Mouse (Mus musculus) liver, embryonic 15.5 days (tissue): ENCODE measurements around the gene Dvl2. TPM values are rescaled to one million over a fixed set of nuclear protein-coding genes. Genes with fewer than 3 reads are reported as not detected.
A peak's percentile ranks its signal among the peaks of the same experiment; 100 is the strongest.

Source experiments
- ATAC-seq: fragments of 200-750 bp; cut with Nextera tagmentation; 2 replicates; pipeline ENCODE4 v1.8.0; 2017; ENCODE audit warnings: moderate number of reproducible peaks, mild to moderate bottlenecking, moderate library complexity; ENCODE audit not compliant: insufficient read depth
- H3K27ac ChIP-seq: fragments of 300-500 bp; sonication (generic); replicated peaks from 2 replicates; pipeline ENCODE4 v1.5.1; 2015; ENCODE audit warnings: mild to moderate bottlenecking, inconsistent platforms
- H3K27me3 ChIP-seq: fragments of 300-500 bp; sonication (generic); 2 replicates; pipeline ENCODE4 v1.6.1; 2015; ENCODE audit warnings: mild to moderate bottlenecking, inconsistent platforms
- H3K36me3 ChIP-seq: fragments of 300-500 bp; sonication (generic); replicated peaks from 2 replicates; pipeline ENCODE4 v1.6.1; 2015; ENCODE audit warnings: moderate library complexity, mild to moderate bottlenecking, inconsistent platforms
- H3K4me1 ChIP-seq: fragments of 300-500 bp; sonication (generic); replicated peaks from 2 replicates; pipeline ENCODE4 v1.6.1; 2015; ENCODE audit warnings: inconsistent platforms
- H3K4me2 ChIP-seq: fragments of 300-500 bp; sonication (generic); 2 replicates; pipeline ENCODE4 v1.6.1; 2015; ENCODE audit warnings: moderate library complexity, mild to moderate bottlenecking, inconsistent platforms
- H3K4me3 ChIP-seq: fragments of 300-500 bp; sonication (generic); replicated peaks from 2 replicates; pipeline ENCODE4 v1.5.1; 2015; ENCODE audit warnings: mild to moderate bottlenecking, inconsistent platforms
- H3K9ac ChIP-seq: fragments of 300-500 bp; sonication (generic); 2 replicates; pipeline ENCODE4 v1.6.1; 2015; ENCODE audit warnings: moderate library complexity, mild to moderate bottlenecking, inconsistent platforms
- H3K9me3 ChIP-seq: fragments of 300-500 bp; sonication (generic); replicated peaks from 2 replicates; pipeline ENCODE4 v1.6.1; 2016; ENCODE audit warnings: inconsistent platforms
- WGBS: fragments of 180-500 bp; shearing (Covaris S2); methylation state at CpG from one replicate; pipeline ENCODE4 v1.1.7; 2015; ENCODE audit warnings: mixed read lengths; ENCODE audit not compliant: insufficient replicate concordance; 5-methylcytosine and 5-hydroxymethylcytosine counted together
- polyA plus RNA-seq: library from polyadenylated mRNA; unstranded; fragments of >200 nt; fragmentation: Nextera tagmentation; extraction: Ambion mirVana; gene quantifications from 2 replicates; pipeline ENCODE4 v1.2.1, GENCODE M21; 2015

Gene Dvl2
- polyA plus RNA-seq, 1 experiment from 2014 or later: 5.5 TPM

DNA sequence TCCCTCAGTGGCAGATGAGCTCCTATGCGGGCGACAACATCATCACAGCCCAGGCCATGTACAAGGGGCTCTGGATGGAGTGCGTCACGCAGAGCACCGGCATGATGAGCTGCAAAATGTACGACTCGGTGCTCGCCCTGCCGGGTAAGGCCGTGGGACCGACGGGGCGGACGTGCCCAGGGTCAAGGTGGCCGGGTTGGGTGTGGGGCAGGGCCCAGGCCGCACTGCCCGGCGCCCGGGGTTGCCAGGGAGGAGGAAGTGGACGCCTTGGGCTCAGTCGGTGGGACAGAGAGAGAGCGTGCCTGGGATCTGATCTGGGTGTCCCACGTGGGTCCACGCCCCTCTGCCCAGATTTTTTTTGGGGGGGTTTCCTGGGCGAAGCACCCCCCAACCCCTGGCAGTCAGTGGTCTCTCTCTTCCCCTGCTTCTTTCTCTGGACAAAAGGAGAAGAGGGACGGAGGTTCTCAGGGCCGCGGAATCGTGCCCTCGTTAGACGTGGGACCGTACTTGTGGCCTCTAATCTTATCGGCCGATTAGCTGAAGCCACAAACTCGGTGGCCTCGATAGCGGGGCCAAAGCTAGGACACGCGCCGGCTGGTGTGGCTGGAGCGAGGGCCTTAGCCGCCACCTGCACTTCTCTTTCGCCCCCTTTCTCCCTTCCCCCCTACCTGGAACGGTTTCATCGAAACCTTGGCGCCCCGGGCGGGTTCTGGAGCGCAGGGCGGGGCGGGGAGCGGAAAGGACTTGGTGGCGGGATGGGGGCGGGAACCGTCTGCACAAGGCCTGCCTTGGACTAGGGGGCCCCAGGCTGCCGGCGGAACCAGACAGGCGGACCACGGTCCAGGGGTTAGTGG lies 34.2 kb upstream of the Dvl2 start:
- under 1% methylated on average over 58 of the region's 59 CpGs for WGBS
- H3K27ac ChIP-seq: no peak overlapping the region
- H3K4me1 ChIP-seq: peaks cover 29% of the 10 kb centered on the region
- H3K4me3 ChIP-seq: peak overlapping the region; percentile 47
- H3K9me3 ChIP-seq: no peaks in the 10 kb centered on the region
- peak overlapping the region; percentile 27; the same call in 1 of the 2 replicates for H3K9ac ChIP-seq
- peaks cover 28% of the 10 kb centered on the region for H3K36me3 ChIP-seq
- ATAC-seq: peak; percentile 43; the same call in 1 of the 2 replicates
- H3K27me3 ChIP-seq: peaks cover 72% of the 10 kb centered on the region
- peak overlapping the region; percentile 74 for H3K4me2 ChIP-seq

DNA sequence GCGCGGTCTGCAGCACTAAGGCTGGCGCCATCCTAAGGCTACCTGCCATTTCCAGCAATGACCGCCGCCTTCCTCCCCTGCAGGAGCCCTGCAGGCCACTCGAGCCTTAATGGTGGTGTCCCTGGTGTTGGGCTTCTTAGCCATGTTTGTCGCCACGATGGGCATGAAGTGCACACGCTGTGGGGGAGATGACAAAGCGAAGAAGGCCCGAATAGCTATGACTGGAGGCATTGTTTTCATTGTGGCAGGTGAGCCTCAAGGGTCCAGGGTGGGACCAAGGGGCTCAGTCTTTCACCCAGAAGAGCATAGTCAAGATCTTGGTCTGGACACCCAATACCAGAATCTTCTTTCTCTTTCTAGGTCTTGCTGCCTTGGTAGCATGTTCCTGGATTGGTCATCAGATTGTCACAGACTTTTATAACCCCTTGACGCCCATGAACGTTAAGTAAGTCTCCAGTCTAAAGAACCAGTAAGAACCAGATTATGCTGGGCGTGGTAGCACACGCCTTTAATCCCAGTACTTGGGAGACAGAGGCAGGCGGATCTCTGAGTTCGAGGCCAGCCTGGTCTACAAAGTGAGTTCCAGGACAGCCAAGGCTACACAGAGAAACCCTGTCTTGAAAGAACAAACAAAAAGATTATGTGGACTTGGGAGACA lies 33.4 kb upstream of the Dvl2 start:
- WGBS: 23% methylated on average over 17 of the region's 17 CpGs
- Histone ChIP-seq H3K36me3 (peaks cover 35% of the 10 kb centered on the region), H3K4me1 (peaks cover 29% of the 10 kb centered on the region), H3K9me3 (no peaks in the 10 kb centered on the region), H3K9ac (no peak overlapping the region), H3K27me3 (peaks cover 64% of the 10 kb centered on the region), H3K4me3 (peak overlapping the region; percentile 47), H3K27ac (no peak overlapping the region), H3K4me2 (peak overlapping the region; percentile 74)
- no peak for ATAC-seq

DNA sequence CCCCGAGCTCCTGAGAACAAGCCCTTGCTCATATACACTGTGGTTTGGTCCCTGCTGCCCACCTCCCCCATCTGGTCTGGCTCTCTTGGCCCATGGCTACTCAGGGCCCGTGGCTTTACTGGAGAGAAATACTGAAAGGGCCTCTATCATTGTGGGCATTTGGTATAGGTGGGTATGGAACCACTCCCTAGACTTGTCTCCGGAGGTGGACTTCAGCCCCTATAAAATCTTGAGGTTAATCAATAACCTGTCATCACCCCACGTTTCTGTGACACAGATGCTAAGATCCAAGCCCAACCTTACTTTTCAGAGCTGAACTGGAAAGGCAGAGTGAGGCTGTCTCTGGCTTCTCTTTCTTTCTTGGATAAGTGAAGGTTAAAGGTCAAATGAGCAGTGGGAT lies 31.6 kb upstream of the Dvl2 start:
- Histone ChIP-seq H3K36me3 (peaks cover 51% of the 10 kb centered on the region), H3K27ac (no peak overlapping the region), H3K9me3 (no peaks in the 10 kb centered on the region), H3K27me3 (peaks cover 46% of the 10 kb centered on the region), H3K9ac (no peak overlapping the region), H3K4me2 (no peak overlapping the region), H3K4me1 (peaks cover 29% of the 10 kb centered on the region), H3K4me3 (no peak overlapping the region)
- ATAC-seq: no peak
- 65% methylated on average over 4 of the region's 4 CpGs for WGBS

DNA sequence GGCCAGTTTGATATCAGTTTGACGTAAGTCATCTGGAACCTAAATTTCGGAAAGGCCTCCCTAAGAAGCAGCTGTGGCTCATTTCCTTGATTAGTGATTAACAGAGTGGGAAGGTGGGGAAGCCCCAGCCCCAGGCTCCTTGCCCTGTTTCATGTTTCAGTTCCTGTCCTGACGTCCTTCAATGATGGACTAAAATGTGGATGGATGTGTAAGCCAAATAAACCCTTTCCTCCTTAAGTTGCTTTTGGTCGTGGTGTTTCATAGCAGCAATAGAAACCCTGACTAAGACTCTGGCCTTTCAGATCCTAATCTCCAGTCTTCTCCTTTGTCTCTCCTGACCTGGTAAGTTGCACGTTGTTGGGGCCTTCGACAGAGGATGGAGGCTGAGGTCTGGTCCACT lies 30.2 kb upstream of the Dvl2 start:
- Histone ChIP-seq H3K27ac (no peak overlapping the region), H3K27me3 (peaks cover 32% of the 10 kb centered on the region), H3K9ac (no peak overlapping the region), H3K4me2 (no peak overlapping the region), H3K9me3 (no peaks in the 10 kb centered on the region), H3K4me3 (no peak overlapping the region), H3K4me1 (peaks cover 25% of the 10 kb centered on the region), H3K36me3 (peaks cover 66% of the 10 kb centered on the region)
- ATAC-seq: no peak
- 76% methylated on average over 6 of the region's 6 CpGs for WGBS

DNA sequence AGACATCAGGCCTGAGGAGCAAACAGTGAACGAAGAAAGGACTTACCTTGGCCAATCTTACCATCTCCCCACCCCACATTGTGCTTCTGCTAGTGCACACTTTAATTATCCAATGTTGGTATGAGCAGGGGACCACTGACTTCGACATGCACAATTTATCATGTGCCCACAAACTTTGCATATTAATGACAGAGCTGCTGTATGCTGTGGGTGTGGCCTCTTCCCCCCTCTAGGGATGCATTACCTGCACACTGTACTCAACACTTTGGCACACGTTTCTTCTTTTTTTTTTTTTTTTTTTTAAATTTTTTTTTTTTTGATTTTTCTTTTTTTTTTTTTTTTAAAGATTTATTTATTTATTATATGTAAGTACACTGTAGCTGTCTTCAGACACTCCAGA lies 29.6 kb upstream of the Dvl2 start:
- Histone ChIP-seq H3K4me1 (peaks cover 19% of the 10 kb centered on the region), H3K27ac (no peak overlapping the region), H3K36me3 (peaks cover 66% of the 10 kb centered on the region), H3K27me3 (peaks cover 27% of the 10 kb centered on the region), H3K9ac (no peak overlapping the region), H3K4me2 (no peak overlapping the region), H3K9me3 (no peaks in the 10 kb centered on the region), H3K4me3 (no peak overlapping the region)
- WGBS: 54% methylated on average over 3 of the region's 3 CpGs
- ATAC-seq: no peak

DNA sequence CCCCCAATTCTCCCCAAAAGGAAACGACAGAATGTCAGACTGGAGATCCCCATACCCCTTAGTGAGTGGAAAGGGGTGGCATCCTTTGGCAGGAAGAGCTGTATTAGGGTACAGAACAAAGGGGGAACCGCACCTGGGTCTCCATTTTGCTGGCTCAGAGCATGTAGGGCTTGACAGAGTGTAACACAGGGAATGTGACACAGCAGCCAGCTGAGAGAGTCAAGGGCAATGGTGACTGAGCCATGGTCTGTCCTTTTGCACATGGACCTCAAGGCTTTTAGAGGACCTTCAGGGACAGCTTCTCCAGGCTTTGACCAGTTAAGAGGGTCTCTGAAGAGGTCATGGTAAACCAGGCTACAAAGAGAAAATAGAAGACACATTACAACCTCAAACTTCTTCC lies 25.5 kb upstream of the Dvl2 start:
- no peak overlapping the region for H3K9ac ChIP-seq
- no peak for ATAC-seq
- peaks cover 16% of the 10 kb centered on the region for H3K4me1 ChIP-seq
- H3K36me3 ChIP-seq: peaks cover 74% of the 10 kb centered on the region
- WGBS: 76% methylated on average over 2 of the region's 2 CpGs
- no peaks in the 10 kb centered on the region for H3K27me3 ChIP-seq
- no peak overlapping the region for H3K4me2 ChIP-seq
- no peak overlapping the region for H3K4me3 ChIP-seq
- H3K27ac ChIP-seq: no peak overlapping the region
- H3K9me3 ChIP-seq: no peaks in the 10 kb centered on the region

DNA sequence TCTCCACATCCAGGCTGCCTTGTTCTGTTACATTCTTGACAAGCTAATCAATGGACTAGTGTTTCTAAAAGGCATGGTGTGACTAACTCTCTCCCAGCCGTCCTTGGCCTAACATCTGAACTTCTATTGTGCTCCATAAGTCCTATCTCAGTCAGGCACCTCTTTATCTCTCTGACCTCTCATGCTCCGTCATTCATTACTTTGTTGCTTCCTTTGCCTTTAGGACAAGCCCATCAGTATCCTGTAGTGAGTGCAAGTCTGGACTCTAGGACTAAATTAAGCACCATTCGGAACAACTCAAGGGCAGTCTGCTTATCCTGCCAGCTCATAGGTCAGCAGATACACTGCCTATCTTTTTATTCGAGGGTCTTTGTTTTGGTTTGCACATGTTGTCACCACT lies 24.1 kb upstream of the Dvl2 start:
- Histone ChIP-seq H3K27me3 (no peaks in the 10 kb centered on the region), H3K4me3 (no peak overlapping the region), H3K4me1 (peaks cover 17% of the 10 kb centered on the region), H3K9ac (no peak overlapping the region; the same call in 1 of the 2 replicates), H3K9me3 (no peaks in the 10 kb centered on the region), H3K4me2 (no peak overlapping the region), H3K27ac (no peak overlapping the region), H3K36me3 (peaks cover 64% of the 10 kb centered on the region)
- WGBS: 63% methylated on average over 4 of the region's 4 CpGs
- no peak for ATAC-seq

DNA sequence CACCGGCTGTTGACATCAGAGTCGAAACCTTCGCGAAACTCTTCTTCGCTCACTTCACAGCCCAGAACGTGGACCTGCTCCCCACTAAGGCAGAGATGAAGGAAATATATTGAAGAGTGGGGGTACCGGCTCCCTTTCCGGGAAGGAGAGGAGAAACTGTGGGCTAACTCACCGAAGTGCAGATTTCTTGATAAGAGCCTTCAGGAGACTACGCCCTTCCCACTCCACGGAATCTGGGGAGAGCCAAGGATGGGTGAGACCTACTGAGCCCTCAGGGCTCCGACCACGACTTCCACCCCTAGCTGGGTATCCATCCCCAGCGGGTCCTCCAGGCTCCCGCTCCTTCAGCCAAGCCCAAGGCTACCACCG lies 20.6 kb upstream of the Dvl2 start:
- no peaks in the 10 kb centered on the region for H3K9me3 ChIP-seq
- H3K4me3 ChIP-seq: peak overlapping the region; percentile 86
- WGBS: 2% methylated on average over 16 of the region's 16 CpGs
- H3K4me1 ChIP-seq: peaks cover 44% of the 10 kb centered on the region
- no peaks in the 10 kb centered on the region for H3K27me3 ChIP-seq
- peak overlapping the region; percentile 96 for H3K4me2 ChIP-seq
- H3K9ac ChIP-seq: peak overlapping the region; percentile 97
- H3K27ac ChIP-seq: peak overlapping the region; percentile 98
- H3K36me3 ChIP-seq: peaks cover 48% of the 10 kb centered on the region
- peak; percentile 37 for ATAC-seq

DNA sequence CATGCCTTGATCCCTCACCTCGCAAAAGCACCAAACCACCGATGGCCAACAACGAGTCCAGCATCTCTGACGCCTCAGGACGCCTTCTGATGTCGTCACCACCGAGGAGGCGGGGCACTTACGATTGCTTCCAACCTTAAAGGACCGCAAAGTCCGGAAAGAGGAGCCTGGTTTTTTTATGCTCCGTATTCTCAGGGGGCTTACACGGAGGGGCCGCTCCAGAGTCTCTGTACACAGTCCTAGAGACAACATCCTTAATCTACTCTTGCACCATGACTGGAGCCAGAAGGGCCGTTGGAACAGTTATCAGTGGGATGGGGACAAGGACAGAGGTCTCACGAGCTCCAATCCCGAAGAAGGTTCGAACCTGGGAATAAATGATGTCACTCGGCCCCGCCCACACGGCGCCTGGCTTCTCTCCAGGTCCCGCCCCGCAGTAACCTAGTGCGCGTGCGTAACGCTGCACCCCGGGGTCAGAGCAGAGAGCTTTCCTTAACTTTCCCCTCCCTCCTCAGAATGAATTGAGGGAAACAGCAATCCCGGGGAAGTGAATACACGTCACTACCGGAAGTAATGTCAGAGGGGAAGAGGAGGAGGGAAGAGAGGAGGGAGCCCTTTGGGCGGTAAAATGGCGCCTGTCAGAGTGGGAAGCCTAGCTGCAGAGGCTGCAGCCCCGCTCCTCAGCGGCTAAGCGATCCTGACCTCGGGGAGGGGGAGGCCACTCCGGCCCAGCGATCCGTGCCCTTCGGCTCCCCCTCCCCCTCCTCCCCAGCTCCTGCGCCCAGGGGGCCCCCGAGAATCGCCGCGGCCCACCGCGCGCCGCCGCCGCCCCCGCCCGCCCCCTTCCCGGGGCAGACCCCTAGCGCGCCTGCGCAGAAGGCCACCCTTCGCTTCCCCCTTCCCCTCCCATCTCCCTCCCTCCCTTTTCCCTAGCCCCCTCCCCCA lies 19.9 kb upstream of the Dvl2 start:
- H3K4me1 ChIP-seq: peaks cover 44% of the 10 kb centered on the region
- ATAC-seq: peak; percentile 88
- peaks cover 50% of the 10 kb centered on the region for H3K36me3 ChIP-seq
- peak overlapping the region; percentile 98 for H3K27ac ChIP-seq
- H3K27me3 ChIP-seq: no peaks in the 10 kb centered on the region
- WGBS: under 1% methylated on average over 53 of the region's 60 CpGs
- no peaks in the 10 kb centered on the region for H3K9me3 ChIP-seq
- H3K4me2 ChIP-seq: peak overlapping the region; percentile 96
- H3K4me3 ChIP-seq: peak overlapping the region; percentile 86
- H3K9ac ChIP-seq: peak overlapping the region; percentile 97

DNA sequence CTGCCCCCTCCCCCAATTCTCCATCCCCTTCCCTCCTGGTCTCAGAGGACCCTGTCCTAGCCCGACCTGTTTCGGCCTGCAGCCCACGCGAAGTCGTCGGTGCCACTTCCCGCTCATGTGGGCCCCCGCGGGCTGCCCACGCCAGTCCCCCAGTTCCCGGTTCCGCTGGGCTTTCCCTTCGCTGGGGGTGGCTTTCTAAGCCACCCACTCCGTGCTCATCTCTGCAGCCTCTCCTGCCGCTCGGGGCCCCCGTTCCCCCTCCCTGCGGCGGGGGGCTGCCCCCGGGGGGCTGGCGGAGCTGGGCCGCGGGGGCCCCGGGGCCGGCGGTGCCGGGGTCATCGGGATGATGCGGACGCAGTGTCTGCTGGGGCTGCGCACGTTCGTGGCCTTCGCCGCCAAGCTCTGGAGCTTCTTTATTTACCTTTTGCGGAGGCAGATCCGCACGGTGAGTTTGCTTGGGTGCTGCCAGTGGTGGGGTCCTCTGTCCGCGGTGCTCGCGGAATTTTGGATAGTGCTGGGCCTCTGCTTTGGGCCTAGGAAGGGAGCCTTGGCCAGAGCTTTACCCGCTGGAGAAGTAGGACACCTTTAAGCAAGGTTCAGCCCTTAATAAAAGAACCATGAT lies 19.1 kb upstream of the Dvl2 start, which contains the start of gene Ctdnep1:
Ctdnep1 (plus strand) TSS at position 16 of the 622 bp plus-strand sequence.
- Histone ChIP-seq H3K4me3 (peak within 1 kb of the TSS; percentile 86), H3K4me1 (peaks cover 44% of the 10 kb centered on the region), H3K4me2 (peak within 1 kb of the TSS; percentile 96), H3K9ac (peak within 1 kb of the TSS; percentile 97), H3K27me3 (no peaks in the 10 kb centered on the region), H3K9me3 (no peaks in the 10 kb centered on the region), H3K27ac (peak within 1 kb of the TSS; percentile 98), H3K36me3 (peaks cover 55% of the 10 kb centered on the region)
- WGBS: under 1% methylated on average over 43 of the region's 43 CpGs
- ATAC-seq: peak; percentile 3; the same call in 1 of the 2 replicates
